Mouse (Mus musculus) urinary bladder, postnatal 4 days (tissue): ENCODE results near the gene Rad9b.
"Not testable (repeated sequence)": the region's sequence is repeated elsewhere in the genome, so short reads cannot be mapped to it uniquely, and the experiment has no call there.

Experiments used
- DNase-seq, 2 experiments: peaks; one replicate each; pipeline ENCODE4 v3.0.0; 2021 to 2022; ENCODE audit warnings: low spot score in 2 of 2

The Rad9b gene

DNA sequence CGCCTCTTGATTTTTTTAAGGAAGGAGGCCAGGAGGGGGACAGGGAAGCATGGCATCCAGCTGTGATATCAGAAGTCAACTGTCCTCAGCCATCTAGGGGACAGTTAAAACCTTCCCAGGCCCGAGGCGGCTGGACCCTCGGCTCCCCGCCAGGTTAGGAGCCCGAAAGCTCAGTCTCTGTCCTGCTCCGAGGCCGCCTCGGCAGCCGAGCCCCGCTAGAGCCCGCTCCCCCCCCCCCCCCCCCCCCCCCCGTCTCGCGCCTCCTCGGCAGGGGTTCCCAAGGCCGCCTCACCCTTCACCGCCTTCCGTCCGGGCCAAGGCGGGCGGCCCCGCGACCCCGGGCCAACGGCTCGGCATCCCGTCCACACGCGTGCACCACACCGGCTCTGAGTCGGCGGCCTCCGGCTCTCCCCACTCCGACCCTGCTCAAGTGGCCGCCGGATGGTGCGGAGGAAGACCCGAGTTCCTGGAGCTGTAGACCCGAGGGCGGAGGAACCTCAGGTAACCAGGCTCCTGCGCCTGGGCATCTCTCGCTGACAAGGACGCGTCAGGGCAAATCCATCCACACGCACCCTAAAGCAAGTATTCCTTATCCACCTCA lies 17.7 kb upstream of the Rad9b start, which contains the start of gene Gpn3:
TSS of gene Gpn3 (plus strand) at position 286 of the 601 bp plus-strand sequence.
- peak in 1 of 2 experiments; percentile 30 for DNase-seq

DNA sequence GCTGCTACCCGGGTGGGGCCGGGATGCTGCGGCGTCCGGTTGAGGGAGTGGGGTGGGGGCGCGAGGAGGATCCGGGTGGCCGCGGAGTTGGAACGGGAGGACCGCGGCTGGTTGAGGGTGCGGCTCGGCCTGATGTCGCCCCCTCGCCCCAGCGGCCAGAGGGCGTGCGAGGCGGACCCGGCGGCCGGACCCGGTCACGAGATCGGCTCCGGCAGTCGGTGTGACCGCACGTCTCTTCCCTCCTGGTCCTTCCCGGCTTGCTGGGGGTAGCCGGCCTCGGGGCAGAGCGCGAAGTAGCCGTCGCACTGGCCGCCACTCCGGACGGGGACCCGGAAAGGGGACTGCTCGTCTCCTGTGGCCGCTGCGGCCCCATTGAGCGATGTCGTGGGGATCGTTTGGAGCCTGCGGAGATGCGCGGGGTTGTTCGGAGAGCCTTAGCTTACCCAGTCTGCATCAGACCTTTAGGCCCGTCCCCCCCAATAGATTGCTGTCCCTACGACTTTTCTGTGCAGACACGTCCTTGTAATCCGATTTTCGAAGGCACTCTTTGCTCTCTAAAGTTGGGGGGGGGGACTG lies 547 bp upstream of the Rad9b start:
- peak in 1 of 2 experiments; percentile 60 for DNase-seq

DNA sequence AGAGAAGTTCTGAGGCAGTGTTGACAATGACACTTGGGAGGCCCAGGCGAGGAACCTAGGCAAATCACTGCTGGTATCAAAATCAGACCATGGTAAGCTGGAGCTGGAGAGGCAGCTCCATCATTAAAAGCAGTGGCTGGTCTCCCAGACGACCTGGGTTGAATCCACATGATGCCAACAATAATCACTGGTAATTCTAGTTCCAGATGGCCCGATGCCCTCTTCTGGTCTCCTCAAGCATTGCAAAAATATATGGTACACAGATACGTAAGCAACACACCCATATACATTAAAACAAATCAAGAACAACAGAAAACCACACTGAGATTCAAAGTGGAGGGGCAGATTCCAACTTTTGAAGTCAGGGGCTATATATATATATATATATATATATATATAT lies 8.3 kb downstream of the Rad9b start:
- no peak for DNase-seq

DNA sequence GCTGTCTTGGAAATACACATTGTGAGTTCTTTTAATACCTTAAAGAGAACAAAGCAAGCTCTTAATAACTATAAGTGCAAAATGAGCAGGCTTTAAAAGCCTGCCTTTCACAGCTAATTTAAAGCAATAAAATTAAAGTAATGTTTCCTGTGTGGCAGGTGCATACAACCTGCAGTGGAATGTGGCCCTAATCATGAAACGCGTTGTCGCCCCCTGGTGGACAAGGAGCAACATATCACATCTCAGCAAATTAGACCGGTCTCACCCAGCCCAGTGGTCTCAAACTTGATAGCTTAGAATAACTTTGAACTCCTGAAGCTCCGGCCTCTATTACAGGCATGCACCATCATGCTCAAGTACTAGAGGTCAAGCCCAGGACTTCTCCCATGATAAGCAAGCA lies 9.8 kb downstream of the Rad9b start:
- DNase-seq = peak; percentile 55 to 71

DNA sequence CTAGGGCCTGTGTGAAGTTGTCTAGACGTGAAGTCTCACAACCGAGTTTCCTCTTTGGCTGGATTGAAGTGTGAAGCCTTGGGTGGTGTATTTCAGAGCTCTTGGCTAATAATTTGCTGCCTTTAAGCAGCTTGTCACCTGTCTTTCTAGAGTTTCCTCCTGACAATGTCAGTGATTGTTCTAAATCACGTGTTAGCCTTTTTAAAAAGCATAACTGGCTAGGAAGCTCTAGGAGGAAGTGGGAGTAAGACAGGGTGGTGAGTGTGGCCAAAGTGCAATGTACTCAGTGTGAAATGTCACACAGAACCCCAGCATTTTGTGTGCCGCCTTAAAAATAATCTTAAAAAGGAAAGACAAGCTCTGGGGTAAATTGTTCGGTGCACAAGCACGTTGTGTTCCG lies 10.3 kb downstream of the Rad9b start:
- no peak for DNase-seq

DNA sequence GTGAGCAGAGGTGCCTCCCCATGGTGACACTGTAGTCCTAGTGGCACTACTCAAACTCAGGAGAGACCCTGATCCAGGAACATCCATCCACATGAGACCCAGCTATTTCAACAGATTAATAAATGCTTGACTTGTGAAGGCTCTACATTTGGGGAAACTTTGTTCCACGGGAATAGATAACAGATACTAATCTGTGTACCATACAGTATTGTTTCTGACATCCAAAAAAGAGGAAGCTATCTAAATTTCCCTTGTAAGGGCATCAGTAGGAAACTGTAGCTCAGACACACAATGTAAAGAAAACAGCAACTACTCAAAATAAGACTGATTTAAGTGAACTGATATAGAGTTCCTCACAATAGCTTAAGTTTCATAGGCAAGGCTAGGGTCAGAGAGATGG lies 11.2 kb downstream of the Rad9b start:
- no peak for DNase-seq

DNA sequence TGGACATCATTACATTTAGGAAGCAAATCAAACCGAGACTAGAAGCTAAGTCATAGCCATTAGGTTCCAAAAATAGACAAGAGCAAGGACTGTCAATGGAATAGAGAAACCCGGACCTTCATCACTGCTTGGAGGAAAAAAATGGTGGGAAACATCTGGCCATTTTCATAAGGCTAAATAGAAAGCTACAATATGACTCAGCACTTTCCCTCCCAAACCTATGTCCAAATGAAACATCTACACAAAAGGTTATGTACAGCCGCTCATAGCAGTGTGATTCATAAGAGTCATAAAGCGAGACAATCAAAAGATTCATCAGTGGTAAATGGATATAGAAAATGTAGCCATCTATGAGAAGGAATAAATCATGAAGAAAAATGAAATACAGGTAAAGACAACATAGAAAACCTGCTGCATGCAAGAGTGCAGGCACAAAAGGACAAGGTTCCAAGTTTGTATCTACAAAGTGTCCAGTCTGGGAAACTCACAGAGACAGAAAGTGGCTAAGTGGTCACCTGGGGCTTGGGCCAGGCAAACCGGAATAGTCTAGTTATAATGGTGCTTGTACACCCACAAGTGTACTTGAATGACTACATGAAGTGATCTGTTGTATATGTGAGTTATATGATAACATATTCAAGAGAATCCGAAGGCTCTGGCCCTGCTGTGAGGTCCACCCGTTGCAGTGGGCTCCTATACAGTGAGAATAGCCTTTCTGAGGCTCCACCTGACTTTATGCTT lies 17.3 kb downstream of the Rad9b start:
- no peak for DNase-seq

DNA sequence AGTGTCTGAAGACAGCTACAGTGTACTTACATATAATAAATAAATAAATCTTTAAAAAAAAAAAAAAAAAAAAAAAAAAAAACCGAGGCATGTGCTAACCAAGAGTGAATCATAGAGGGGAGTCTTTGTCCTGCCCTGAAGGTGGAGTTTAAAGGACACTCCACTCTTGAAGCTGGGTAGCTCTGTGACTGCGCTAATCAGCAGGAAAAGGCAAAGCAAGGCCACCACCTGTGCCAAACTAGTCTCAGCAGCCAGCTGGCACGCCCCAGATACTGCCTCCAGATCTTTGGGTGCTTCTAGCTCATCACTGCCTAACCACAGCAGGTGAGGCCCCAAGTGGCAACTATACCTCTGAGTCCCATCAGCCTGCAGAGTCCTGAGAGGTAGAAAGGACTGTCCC lies 19.4 kb downstream of the Rad9b start:
- no peak for DNase-seq

DNA sequence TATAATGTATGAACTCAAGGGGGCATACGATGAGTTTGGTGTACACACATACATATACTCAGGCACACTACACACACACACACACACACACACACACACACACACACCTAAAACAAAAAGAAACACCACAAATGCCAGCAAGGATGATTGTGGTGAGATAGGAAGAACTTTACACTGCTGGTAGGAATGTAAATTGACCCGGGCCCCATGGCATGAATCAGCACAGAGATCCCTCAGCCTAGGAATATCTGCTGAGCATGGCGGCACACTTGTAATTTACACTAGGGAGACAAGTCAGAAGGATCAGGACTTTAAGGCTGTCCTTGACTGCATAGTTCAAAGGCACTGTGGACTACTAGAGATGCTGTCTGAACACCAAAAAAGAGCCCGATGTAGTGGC lies 23.8 kb downstream of the Rad9b start:
- DNase-seq = no peak

DNA sequence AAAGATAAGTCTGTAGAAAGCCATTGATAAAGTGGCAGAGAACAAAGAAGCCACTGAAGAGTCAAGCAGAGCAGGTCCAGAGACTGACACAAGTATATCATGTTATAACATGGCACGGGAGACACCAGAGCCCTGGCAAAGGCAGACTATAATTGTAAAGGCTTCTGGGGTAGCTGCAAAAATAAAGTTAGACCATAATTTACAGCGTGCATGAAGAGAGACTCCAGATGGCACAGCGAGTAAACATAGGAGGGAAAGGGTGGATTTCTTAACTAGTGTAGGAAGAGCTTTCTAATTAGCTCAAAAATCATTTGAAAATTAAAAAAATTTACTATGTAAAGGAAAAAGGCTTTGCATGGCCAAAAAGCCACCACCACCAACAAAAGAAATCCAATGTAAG lies 26.8 kb downstream of the Rad9b start:
- DNase-seq = no peak

DNA sequence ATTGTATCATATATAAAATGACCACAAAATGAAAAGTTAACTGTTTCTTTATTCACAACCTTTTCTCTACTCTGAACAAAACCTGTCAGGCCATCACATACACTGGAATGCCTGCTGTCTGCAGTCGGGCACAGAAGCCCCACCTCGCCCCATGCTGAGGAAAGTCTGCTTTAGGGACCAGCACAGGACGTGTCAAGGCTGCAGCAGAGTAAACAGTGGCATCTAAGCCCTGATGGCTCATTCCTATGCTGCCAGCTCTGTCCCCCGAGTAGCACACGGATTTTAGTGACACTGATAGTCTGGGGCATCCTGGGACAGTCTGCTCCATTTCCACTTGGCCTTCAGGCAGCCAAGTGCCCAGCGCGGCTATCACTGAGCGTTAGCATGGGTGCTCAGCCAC lies 28.6 kb downstream of the Rad9b start:
- no peak for DNase-seq

DNA sequence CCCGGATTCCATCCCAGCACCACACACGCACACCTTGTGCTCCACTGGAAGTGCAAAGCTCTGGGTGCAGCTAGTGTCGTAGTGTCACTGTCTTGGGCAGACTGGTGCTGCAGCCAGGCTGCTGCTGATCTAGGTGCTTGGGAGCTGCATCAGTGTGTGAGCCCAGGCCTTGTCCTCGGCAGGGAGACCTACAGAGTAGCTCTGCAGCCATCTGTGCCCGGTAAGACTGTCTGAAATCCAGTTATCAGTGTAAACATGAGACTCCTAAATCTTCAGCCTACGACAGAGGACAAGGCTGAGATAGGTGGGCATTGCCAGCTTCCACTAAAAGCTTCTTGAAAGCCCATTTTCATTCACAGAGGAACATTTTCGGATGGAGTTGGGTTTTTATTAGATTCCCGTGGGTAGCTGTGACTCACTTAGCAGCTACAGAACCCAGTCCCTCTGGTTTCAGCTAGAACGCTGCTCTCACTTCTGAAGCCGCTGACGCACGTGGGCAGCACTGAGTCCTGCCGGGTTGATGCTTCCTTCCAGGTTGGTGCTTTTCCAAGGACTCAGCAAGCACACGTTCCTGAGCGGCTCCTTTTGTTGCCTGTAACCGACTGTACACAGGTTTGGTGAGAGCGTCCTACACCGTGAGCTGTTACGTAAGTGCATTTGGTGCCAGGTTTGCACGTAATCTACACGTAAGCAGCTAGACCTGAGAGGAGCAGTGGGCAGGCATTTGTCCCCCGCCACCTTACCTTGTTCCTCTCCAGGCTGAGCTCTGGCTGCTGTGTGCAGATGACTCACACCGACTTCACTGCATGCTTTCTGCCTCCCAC lies 29.2 kb downstream of the Rad9b start:
- no peak for DNase-seq

DNA sequence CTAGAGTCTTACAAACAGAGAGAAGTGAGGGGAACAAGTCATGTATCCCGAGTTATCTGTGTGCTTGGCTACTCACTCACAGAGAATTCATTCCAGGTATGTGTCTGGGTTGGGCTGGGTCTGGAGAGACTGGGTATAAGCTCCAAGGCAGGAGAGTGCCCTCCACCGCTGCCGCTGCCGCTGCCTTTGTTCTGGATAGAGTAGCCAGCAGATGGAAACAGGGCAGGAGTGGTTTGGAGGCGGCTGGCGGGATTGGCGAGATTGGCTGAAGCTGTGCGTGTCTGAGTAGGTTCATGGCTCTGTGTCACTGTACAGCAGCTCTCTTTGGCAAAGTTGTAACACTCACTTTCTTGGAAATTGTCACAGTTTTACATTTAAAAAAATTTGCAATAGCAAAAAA lies 30.5 kb downstream of the Rad9b start:
- DNase-seq = no peak

DNA sequence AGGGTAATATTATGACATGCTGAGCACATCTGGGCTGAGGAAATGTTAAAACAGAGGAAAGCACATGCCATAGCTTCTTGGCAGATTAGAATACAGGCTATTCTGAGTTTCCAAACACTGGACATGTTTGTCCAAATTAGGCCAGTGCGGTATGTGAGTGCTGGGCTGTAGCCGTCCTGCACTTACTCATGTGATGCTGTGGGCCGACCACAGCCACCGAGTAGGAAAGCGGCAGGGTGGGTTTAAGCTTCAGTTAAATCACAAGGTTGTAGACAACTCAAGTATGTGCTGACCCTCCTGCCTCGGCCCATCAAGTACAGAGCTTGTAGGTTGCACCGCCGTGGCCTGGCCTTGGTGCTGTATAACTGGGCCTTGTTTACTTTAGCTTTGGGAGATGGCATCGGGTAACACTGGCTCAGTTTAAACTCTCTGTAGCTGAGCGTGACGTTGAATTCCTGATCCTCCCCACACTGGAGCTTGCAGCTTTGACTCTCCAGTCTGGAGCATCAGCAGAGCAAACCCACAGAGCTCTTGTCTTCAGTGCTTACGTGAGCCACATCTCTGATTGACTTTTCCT lies 33.7 kb downstream of the Rad9b start:
- no peak for DNase-seq

DNA sequence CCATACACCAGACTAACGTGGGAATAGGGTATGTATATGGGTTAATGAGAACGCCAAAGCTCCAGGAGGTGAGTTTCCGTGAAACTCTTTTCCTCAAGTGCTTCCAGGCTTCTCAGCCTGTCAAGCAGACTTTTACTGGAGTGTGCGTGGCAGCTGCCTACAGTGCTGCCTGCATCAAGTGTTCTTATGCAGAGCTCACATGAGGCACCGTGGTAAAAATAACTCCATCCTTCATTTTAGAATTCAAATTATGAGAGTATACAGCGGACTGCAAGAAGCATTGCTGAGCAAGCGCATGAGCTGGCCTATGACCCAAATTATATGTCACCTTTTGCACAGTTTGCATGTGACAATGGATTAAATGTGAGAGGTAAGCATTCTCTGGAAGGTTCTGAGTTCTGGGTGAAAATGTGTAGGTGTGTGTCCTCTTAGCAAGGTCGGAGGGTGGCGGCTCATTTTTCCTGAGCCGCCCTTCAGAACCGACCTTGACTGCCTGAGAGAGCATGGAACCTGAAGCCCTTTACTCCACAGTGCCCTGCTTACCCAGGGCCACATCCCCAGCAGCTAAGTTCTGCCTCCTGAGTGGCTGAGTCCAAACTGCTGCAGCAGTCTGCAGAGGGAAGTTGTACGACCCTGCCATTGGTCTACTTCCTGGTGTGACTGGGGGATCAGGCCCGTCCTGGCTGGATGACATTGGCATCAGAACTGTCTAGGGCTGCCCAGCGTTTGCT lies 34.4 kb downstream of the Rad9b start:
- DNase-seq = no peak

DNA sequence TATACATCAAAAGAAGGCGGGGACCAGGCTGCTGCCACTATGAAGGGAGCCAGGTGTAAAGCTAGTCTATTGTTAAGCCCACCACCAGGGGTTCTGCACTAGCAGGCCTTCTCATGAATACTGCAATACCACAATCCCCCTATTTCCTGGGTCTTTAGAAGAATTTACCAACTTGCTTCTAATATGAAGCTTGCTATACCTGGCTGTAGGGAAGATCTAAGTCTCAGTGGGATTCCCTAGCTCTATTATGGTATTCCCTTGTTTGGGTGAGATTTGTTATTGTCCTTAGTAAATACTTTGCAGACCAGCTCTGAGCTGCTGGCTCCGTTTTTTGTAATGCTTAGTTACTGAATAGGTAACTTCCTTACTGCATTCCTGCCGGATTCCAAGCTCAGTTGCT lies 35.1 kb downstream of the Rad9b start:
- not testable (repeated sequence) for DNase-seq

DNA sequence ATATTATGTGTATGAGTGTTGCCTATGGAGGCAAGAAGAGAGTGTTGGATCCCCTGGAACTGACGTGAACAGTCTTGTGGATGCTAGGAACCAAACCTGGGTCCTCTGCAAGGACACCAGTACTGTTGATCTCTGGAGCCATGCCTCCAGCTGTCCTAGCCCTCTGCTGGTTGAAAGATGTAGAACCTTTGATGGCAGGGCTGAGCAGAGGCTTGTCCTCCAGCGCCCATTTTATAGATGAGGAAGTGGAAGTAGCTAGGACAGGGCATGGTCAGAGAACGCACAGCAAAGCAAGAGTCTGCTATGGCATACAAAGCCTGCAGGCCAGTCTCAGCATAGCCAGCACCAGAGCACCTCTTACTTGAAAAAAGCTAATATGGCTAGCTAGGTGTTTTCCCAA lies 35.9 kb downstream of the Rad9b start:
- DNase-seq = no peak

DNA sequence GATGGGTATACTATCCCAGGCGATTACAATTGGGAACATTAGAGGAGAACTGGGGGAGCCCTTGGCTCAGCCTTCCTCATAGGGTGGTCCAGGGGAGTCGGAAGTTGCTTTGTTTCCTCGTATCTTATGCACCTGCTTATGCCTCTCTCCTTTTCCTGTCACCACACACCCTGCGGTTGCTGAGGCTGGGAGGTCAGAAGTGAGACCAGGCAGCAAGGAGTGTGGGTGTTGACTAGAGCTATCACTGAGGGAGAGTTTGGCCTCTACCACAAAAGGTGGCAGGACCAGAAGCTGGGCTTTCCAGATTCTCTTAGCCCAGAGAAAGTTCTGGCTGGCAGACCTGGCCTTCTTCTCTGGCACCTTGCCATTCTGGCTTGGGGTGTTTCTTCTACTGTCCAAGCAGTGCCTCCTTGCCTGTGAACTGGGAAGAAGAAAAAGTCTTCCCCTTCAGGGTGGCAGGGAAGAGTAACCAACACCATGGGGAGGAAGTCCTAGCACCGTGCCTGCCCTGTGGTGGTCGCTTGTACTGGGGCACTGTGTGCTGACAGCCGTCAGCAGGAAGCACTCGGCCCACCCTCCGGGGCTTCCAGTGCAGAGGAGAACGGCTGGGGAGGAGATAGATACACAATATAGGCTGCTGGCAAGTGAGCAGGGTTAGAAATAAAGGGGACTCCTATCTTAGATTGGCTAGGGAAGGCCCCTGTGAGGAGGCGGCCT lies 36.5 kb downstream of the Rad9b start:
- DNase-seq = no peak

DNA sequence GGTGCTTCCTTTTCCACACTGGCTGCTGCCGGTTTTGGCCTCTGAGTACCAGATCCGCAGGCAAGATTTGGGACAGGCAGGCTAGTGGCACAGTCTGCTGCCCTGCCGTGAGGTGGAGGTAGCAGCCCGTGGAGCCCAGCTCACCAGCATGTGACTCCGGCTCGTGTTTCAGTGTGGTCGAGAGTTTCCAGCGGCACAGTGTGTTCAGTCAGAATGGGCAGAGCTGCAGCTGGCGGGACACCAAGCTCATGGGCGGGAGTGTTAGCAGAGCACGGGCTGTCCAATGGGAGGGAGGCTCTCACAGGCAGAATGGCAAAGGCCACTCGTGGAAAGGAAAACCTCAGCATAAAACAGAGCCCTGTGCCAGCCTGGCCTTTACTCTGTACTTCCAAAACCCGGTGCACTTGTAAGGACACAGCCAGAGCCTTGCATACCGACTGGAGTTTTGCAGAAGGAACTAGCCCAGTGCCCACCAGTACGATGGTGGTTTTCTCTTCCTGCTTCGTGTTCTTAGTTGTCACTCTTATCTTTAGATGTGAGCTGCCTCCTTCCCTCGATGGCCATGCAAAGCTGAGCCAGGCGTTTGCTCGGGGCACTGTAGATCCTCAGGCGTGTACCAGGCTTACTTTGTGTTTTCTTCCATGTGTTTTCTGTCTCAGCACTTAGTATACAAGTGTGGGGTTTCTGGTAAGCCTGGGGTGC lies 38.9 kb downstream of the Rad9b start:
- peak; percentile 78 to 79 for DNase-seq
